Mouse (Mus musculus): ENCODE results near the gene Large2. TPM values are rescaled to one million over a fixed set of nuclear protein-coding genes. Genes with fewer than 3 reads are reported as not detected.
A peak's percentile ranks its signal among the peaks of the same experiment; 100 is the strongest.

Gene Large2
- polyA plus RNA-seq, 1 experiment from 2014 or later: 2.4 TPM

- Histone ChIP-seq H3K9ac (no peak overlapping the region), H3K27me3 (no peaks in the 10 kb centered on the region), H3K4me1 (replicated peaks) (peaks cover 10% of the 10 kb centered on the region), H3K4me3 (replicated peaks) (no peak overlapping the region), H3K27ac (replicated peaks) (no peak overlapping the region), H3K9me3 (replicated peaks) (no peaks in the 10 kb centered on the region), H3K36me3 (replicated peaks) (peaks cover 56% of the 10 kb centered on the region), H3K4me2 (no peak overlapping the region)
- no peak for ATAC-seq (ENCODE audit: insufficient read depth)
- 78% methylated on average over 6 of the region's 6 CpGs for WGBS (ENCODE audit: insufficient replicate concordance)
Observed at GRCm38 (mm10) chr2:92380495-92381050, 5.9 kb upstream of the Large2 start.

DNA sequence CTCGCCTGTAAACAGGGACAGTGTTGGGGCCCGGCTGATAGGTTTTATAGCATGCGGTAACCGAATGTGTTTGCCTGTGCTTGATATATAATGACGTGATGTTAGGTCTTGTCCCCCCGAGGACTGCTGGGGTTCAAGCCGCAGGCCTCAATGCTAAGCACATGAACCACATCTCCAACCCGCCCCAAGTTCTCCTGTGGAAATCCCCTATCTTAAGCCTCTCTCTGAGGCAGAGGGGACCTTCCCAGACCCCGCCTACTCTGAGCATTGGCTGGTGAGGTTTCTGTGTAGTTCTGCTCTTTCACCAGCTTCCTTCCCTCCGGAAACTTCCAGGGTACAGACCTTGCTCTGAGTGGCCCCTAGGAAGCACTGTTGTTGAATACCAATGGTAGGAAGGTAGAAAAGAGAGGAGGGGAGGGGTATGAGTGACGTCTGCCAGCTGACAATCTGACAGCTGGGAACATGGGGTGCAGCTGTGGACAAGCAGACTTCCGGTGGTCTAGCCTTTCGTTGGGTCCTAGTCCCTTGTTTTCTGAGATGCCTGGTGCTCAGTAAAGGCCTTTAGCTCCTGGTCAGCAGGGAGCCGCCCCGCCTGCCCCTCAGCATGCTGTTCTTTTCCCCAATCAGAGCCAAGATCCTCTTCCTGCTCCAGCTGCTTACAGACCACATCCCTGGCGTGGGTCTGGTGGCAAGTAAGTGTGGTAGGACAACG is 5.3 kb upstream of the Large2 start:
- Histone ChIP-seq H3K4me3 (replicated peaks) (no peak overlapping the region), H3K4me1 (replicated peaks) (peaks cover 11% of the 10 kb centered on the region), H3K36me3 (replicated peaks) (peaks cover 56% of the 10 kb centered on the region), H3K27me3 (no peaks in the 10 kb centered on the region), H3K27ac (replicated peaks) (no peak overlapping the region), H3K4me2 (no peak overlapping the region), H3K9ac (no peak overlapping the region), H3K9me3 (replicated peaks) (no peaks in the 10 kb centered on the region)
- 79% methylated on average over 17 of the region's 17 CpGs for WGBS (ENCODE audit: insufficient replicate concordance)
- ATAC-seq (ENCODE audit: insufficient read depth): no peak

DNA sequence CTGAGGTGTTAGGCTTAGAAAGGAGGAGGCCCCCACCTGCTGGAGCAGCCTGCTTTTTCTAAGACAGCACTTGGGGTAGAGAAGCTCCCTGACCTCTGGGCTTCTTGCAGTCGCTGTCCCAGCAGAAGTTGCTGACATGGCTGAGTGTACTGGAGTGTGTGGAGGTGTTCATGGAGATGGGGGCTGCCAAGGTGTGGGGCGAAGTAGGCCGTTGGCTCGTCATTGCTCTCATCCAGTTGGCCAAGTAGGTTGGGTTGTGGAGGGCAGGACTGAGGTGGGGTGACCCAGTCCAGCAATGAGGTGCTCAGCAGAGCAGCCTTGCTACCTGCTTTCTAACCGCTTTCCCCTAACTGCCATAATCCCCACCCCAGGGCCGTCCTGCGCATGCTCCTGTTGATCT is 2.7 kb upstream of the Large2 start:
- H3K27me3 ChIP-seq: peaks cover 17% of the 10 kb centered on the region
- no peak overlapping the region for H3K4me3 ChIP-seq (replicated peaks)
- no peaks in the 10 kb centered on the region for H3K9me3 ChIP-seq (replicated peaks)
- WGBS (ENCODE audit: insufficient replicate concordance): 80% methylated on average over 7 of the region's 7 CpGs
- no peak overlapping the region for H3K9ac ChIP-seq
- H3K4me2 ChIP-seq: no peak overlapping the region
- no peak overlapping the region for H3K27ac ChIP-seq (replicated peaks)
- peaks cover 54% of the 10 kb centered on the region for H3K36me3 ChIP-seq (replicated peaks)
- ATAC-seq (ENCODE audit: insufficient read depth): no peak
- peaks cover 28% of the 10 kb centered on the region for H3K4me1 ChIP-seq (replicated peaks)

GRCm38 (mm10) chr2:92376300-92376699 is 1.6 kb upstream of the Large2 start:
- no peak for ATAC-seq (ENCODE audit: insufficient read depth)
- Histone ChIP-seq H3K9ac (peak overlapping the region; percentile 74), H3K4me3 (replicated peaks) (peak overlapping the region; percentile 75), H3K36me3 (replicated peaks) (peaks cover 44% of the 10 kb centered on the region), H3K9me3 (replicated peaks) (no peaks in the 10 kb centered on the region), H3K27me3 (peaks cover 27% of the 10 kb centered on the region), H3K27ac (replicated peaks) (peak overlapping the region; percentile 86; the same call in 1 of the 2 replicates), H3K4me1 (replicated peaks) (peaks cover 32% of the 10 kb centered on the region), H3K4me2 (peak overlapping the region; percentile 93)
- WGBS (ENCODE audit: insufficient replicate concordance): 68% methylated on average over 6 of the region's 6 CpGs

DNA sequence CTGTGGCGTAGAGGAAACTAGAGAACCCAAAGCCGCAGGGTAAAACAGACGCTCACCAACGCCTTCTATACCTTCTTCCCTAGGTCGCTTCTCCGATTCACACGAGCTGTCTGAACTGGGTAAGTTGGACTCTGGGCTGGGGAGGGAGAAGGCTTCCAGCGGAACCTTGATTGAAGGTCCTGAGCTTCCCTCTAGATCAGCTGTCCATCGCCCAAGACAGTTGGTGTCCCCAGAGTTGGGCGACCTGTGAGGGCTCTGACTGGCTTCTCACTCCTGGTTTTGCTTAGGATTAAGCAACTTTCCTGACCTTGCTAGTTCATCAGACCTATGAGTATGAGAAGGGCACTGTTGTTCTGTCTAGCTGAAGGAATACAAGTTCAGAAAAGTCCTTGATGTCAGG is 1.1 kb upstream of the Large2 start:
- 4% methylated on average over 10 of the region's 10 CpGs for WGBS (ENCODE audit: insufficient replicate concordance)
- Histone ChIP-seq H3K9ac (peak overlapping the region; percentile 74), H3K27ac (replicated peaks) (peak overlapping the region; percentile 86), H3K4me3 (replicated peaks) (peak overlapping the region; percentile 75), H3K4me1 (replicated peaks) (peaks cover 35% of the 10 kb centered on the region), H3K27me3 (peaks cover 32% of the 10 kb centered on the region), H3K36me3 (replicated peaks) (peaks cover 39% of the 10 kb centered on the region), H3K9me3 (replicated peaks) (no peaks in the 10 kb centered on the region), H3K4me2 (peak overlapping the region; percentile 93)
- no peak for ATAC-seq (ENCODE audit: insufficient read depth)

GRCm38 (mm10) chr2:92375099-92375623 is 492 bp upstream of the Large2 start:
- H3K4me1 ChIP-seq (replicated peaks): peaks cover 40% of the 10 kb centered on the region
- peak overlapping the region; percentile 86 for H3K27ac ChIP-seq (replicated peaks)
- peaks cover 38% of the 10 kb centered on the region for H3K27me3 ChIP-seq
- H3K4me2 ChIP-seq: peak overlapping the region; percentile 93
- WGBS (ENCODE audit: insufficient replicate concordance): under 1% methylated on average over 29 of the region's 29 CpGs
- peak overlapping the region; percentile 75 for H3K4me3 ChIP-seq (replicated peaks)
- H3K36me3 ChIP-seq (replicated peaks): peaks cover 33% of the 10 kb centered on the region
- peak; percentile 93 for ATAC-seq (ENCODE audit: insufficient read depth)
- no peaks in the 10 kb centered on the region for H3K9me3 ChIP-seq (replicated peaks)
- H3K9ac ChIP-seq: peak overlapping the region; percentile 74

GRCm38 (mm10) chr2:92373437-92373813 is 1.2 kb downstream of the Large2 start:
- Histone ChIP-seq H3K9ac (no peak overlapping the region), H3K36me3 (replicated peaks) (peaks cover 15% of the 10 kb centered on the region), H3K27ac (replicated peaks) (no peak overlapping the region), H3K4me2 (no peak overlapping the region; the same call in 1 of the 2 replicates), H3K27me3 (peaks cover 56% of the 10 kb centered on the region), H3K4me1 (replicated peaks) (peaks cover 40% of the 10 kb centered on the region), H3K9me3 (replicated peaks) (no peaks in the 10 kb centered on the region), H3K4me3 (replicated peaks) (no peak overlapping the region)
- ATAC-seq (ENCODE audit: insufficient read depth): no peak
- whole genome bisulfite sequencing (ENCODE audit: insufficient replicate concordance): 61% methylated on average over 11 of the region's 11 CpGs

GRCm38 (mm10) chr2:92372767-92373436 is 1.8 kb downstream of the Large2 start:
- Histone ChIP-seq H3K4me3 (replicated peaks) (no peak overlapping the region), H3K27me3 (peaks cover 61% of the 10 kb centered on the region), H3K4me2 (no peak overlapping the region; the same call in 1 of the 2 replicates), H3K9me3 (replicated peaks) (no peaks in the 10 kb centered on the region), H3K4me1 (replicated peaks) (peaks cover 40% of the 10 kb centered on the region), H3K27ac (replicated peaks) (no peak overlapping the region), H3K9ac (no peak overlapping the region), H3K36me3 (replicated peaks) (peaks cover 10% of the 10 kb centered on the region; the same call in 1 of the 2 replicates)
- ATAC-seq (ENCODE audit: insufficient read depth): no peak
- WGBS (ENCODE audit: insufficient replicate concordance): 56% methylated on average over 9 of the region's 9 CpGs

- H3K36me3 ChIP-seq (replicated peaks): 0 out of 2 replicates have a peak, but pooled peaks cover 2% of the 10 kb centered on the region
- no peak for ATAC-seq (ENCODE audit: insufficient read depth)
- H3K27me3 ChIP-seq: peaks cover 66% of the 10 kb centered on the region
- H3K4me3 ChIP-seq (replicated peaks): no peak overlapping the region
- 53% methylated on average over 10 of the region's 10 CpGs for WGBS (ENCODE audit: insufficient replicate concordance)
- H3K4me1 ChIP-seq (replicated peaks): peaks cover 40% of the 10 kb centered on the region
- H3K9me3 ChIP-seq (replicated peaks): no peaks in the 10 kb centered on the region
- H3K27ac ChIP-seq (replicated peaks): no peak overlapping the region
- H3K9ac ChIP-seq: no peak overlapping the region
- H3K4me2 ChIP-seq: no peak overlapping the region
Observed at GRCm38 (mm10) chr2:92371971-92372690, 2.5 kb downstream of the Large2 start.

GRCm38 (mm10) chr2:92370821-92371805 is 3.6 kb downstream of the Large2 start:
- 0 out of 2 replicates have a peak, but pooled peaks have one; percentile 1 for ATAC-seq (ENCODE audit: insufficient read depth)
- peaks cover 71% of the 10 kb centered on the region for H3K27me3 ChIP-seq

More at GRCm38 (mm10) chr2:92370821-92371805, 3.6 kb downstream of the Large2 start:
- H3K4me2 ChIP-seq: peak overlapping the region; percentile 61
- peaks cover 36% of the 10 kb centered on the region for H3K4me1 ChIP-seq (replicated peaks)
- no peaks in the 10 kb centered on the region for H3K36me3 ChIP-seq (replicated peaks)
- H3K9me3 ChIP-seq (replicated peaks): no peaks in the 10 kb centered on the region
- H3K27ac ChIP-seq (replicated peaks): no peak overlapping the region
- 13% methylated on average over 45 of the region's 45 CpGs for WGBS (ENCODE audit: insufficient replicate concordance)
- H3K9ac ChIP-seq: peak overlapping the region; percentile 37
- H3K4me3 ChIP-seq (replicated peaks): peak overlapping the region; percentile 50
